25 mouse cellular contexts compared by ENCODE assay signal in genomic region chr4:80908902-80909301, GRCm38 (mm10). TPM values are rescaled to one million over a fixed set of nuclear protein-coding genes. Genes with fewer than 3 reads are reported as not detected.
"Had no signal": no experiment of that assay in that cellular context is flagged by ENCODE, and none has a peak within 500 bp of the region (broad histone marks: within the 10 kb centered on the region; RNA-seq: fewer than 3 reads in every experiment).

No protein-coding gene starts in this region.

- H3K36me3 ChIP-seq: heart, embryonic 10.5 days; heart, embryonic 12.5 days; hindbrain, embryonic 10.5 days; hindbrain, embryonic 12.5 days; limb, embryonic 10.5 days; limb, embryonic 12.5 days; liver, embryonic 13.5 days had no signal

- H3K27me3 ChIP-seq: heart, embryonic 12.5 days; hindbrain, embryonic 12.5 days; limb, embryonic 12.5 days had no signal

- H3K4me2 ChIP-seq: heart, embryonic 12.5 days; hindbrain, embryonic 12.5 days; hindbrain, embryonic 14.5 days; limb, embryonic 12.5 days; liver, embryonic 11.5 days; liver, embryonic 13.5 days had no signal

- H3K27ac ChIP-seq: heart, embryonic 10.5 days; hindbrain, embryonic 10.5 days; hindbrain, embryonic 12.5 days; hindbrain, embryonic 14.5 days; hindbrain, postnatal 0 days; left cerebral cortex, adult 2 months; limb, embryonic 10.5 days; limb, embryonic 12.5 days; liver, embryonic 13.5 days had no signal

- H3K4me1 ChIP-seq: heart, embryonic 10.5 days; heart, embryonic 12.5 days; limb, embryonic 12.5 days; liver, embryonic 13.5 days had no signal

- H3K9me3 ChIP-seq: heart, embryonic 10.5 days; heart, embryonic 12.5 days; hindbrain, embryonic 10.5 days; hindbrain, embryonic 12.5 days; limb, embryonic 10.5 days; limb, embryonic 12.5 days; liver, embryonic 13.5 days had no signal

- ATAC-seq: hindbrain, postnatal 0 days; intestine, postnatal 0 days had no signal

- H3K4me3 ChIP-seq: heart, embryonic 10.5 days; heart, embryonic 12.5 days; hindbrain, embryonic 10.5 days; hindbrain, embryonic 12.5 days; left cerebral cortex, adult 2 months; limb, embryonic 10.5 days; limb, embryonic 12.5 days; liver, embryonic 13.5 days had no signal

- DNase-seq: gastrocnemius, postnatal 14 days; gastrocnemius, postnatal 36 days; heart, adult 18-20 months; heart, postnatal 10 days; heart, postnatal 4 days; kidney, adult 18-20 months; kidney, adult 8-10 months; kidney, postnatal 10 days; kidney, postnatal 25 days; kidney, postnatal 4 days; layer of hippocampus, adult 9-11 months; liver; liver, embryonic 13.5 days had no signal

- H3K9ac ChIP-seq: heart, embryonic 12.5 days; hindbrain, embryonic 12.5 days; hindbrain, embryonic 14.5 days; limb, embryonic 12.5 days; liver, embryonic 13.5 days had no signal

RNA-seq across cellular contexts. Expression of gene Lurap1l, which starts 1.5 kb away (rescaled TPM):
- total RNA-seq: granulocyte monocyte progenitor cell, adult 5-6 weeks had no signal
